Mouse (Mus musculus) brain, embryonic 14.5 days (tissue): ENCODE results near the gene Atp2b1. TPM values are rescaled to one million over a fixed set of nuclear protein-coding genes. Genes with fewer than 3 reads are reported as not detected.
A peak's percentile ranks its signal among the peaks of the same experiment; 100 is the strongest.

ENCODE experiments used
- DNase-seq: peaks from one replicate; pipeline ENCODE4 v3.0.0-alpha.2; 2011; ENCODE audit warnings: low read depth
- CTCF ChIP-seq: fragments of 200-500 bp; IDR thresholded peaks from 2 replicates; pipeline ENCODE4 v1.5.1; 2012; ENCODE audit warnings: inconsistent platforms, mild to moderate bottlenecking, moderate library complexity, borderline replicate concordance; ENCODE audit not compliant: insufficient read depth, insufficient read length; ENCODE audit errors: extremely low read depth
- POLR2A ChIP-seq: fragments of 200-500 bp; IDR thresholded peaks from 2 replicates; pipeline ENCODE4 v1.6.1; 2012; ENCODE audit warnings: mild to moderate bottlenecking, inconsistent platforms, borderline replicate concordance; ENCODE audit not compliant: poor library complexity, insufficient read depth, insufficient read length, severe bottlenecking; ENCODE audit errors: extremely low read depth
- polyA plus RNA-seq: library from polyadenylated mRNA; depleted of rRNA; stranded (reverse); fragments of >200 nt; gene quantifications from 2 replicates; pipeline ENCODE4 v1.2.3, GENCODE M21; 2012; rRNA removed

Gene Atp2b1
- 46.6 and 92.4 TPM in 2 replicates for polyA plus RNA-seq

GRCm38 (mm10) chr10:98913961-98914809, at the start of gene Atp2b1:
Atp2b1 (plus strand) TSS chr10:98914406.
- DNase-seq = peak; percentile 99
- no peak for TF ChIP-seq CTCF
- TF ChIP-seq POLR2A = peak; percentile 82

GRCm38 (mm10) chr10:98864851-98865250, 49.4 kb upstream of the Atp2b1 start:
- TF ChIP-seq CTCF (no peak), POLR2A (no peak)
- DNase-seq = no peak

- DNase-seq = no peak
- TF ChIP-seq POLR2A = no peak
- no peak for TF ChIP-seq CTCF
Observed at GRCm38 (mm10) chr10:98866836-98867370, 47.3 kb upstream of the Atp2b1 start.

- TF ChIP-seq POLR2A (no peak), CTCF (no peak)
Observed at GRCm38 (mm10) chr10:98868351-98868908, 45.8 kb upstream of the Atp2b1 start.

GRCm38 (mm10) chr10:98877855-98878254, 36.4 kb upstream of the Atp2b1 start:
- DNase-seq = no peak
- no peak for TF ChIP-seq POLR2A
- TF ChIP-seq CTCF = no peak

More at GRCm38 (mm10) chr10:98868351-98868908, 45.8 kb upstream of the Atp2b1 start:
- DNase-seq = no peak

- TF ChIP-seq POLR2A (no peak), CTCF (no peak)
- DNase-seq = no peak
Observed at GRCm38 (mm10) chr10:98878636-98879035, 35.6 kb upstream of the Atp2b1 start.

GRCm38 (mm10) chr10:98880057-98880456, 34.1 kb upstream of the Atp2b1 start:
- TF ChIP-seq POLR2A (no peak), CTCF (no peak)
- DNase-seq = no peak

GRCm38 (mm10) chr10:98880711-98881110, 33.5 kb upstream of the Atp2b1 start:
- DNase-seq = no peak
- TF ChIP-seq POLR2A (no peak), CTCF (no peak)

GRCm38 (mm10) chr10:98881492-98881891, 32.7 kb upstream of the Atp2b1 start:
- TF ChIP-seq POLR2A (no peak), CTCF (no peak)
- no peak for DNase-seq

- no peak for DNase-seq
- TF ChIP-seq POLR2A (no peak), CTCF (no peak)
Observed at GRCm38 (mm10) chr10:98882587-98882986, 31.6 kb upstream of the Atp2b1 start.

GRCm38 (mm10) chr10:98884445-98884844, 29.8 kb upstream of the Atp2b1 start:
- TF ChIP-seq POLR2A (no peak), CTCF (no peak)
- DNase-seq = no peak
